Mouse (Mus musculus) olfactory bulb, adult 2 months (tissue): ENCODE data around the gene Evl. TPM values are rescaled to one million over a fixed set of nuclear protein-coding genes. Genes with fewer than 3 reads are reported as not detected.
"Not testable (repeated sequence)": the region's sequence is repeated elsewhere in the genome, so short reads cannot be mapped to it uniquely, and the experiment has no call there.

Experiments
- H3K27ac ChIP-seq: fragments of 200-500 bp; 2 replicates; pipeline ENCODE4 v1.5.1; 2012; ENCODE audit warnings: low read depth, low read length; ENCODE audit not compliant: insufficient read depth
- H3K4me1 ChIP-seq: fragments of 200-500 bp; 2 replicates; pipeline ENCODE4 v1.6.1; 2012; ENCODE audit warnings: low read length; ENCODE audit not compliant: control insufficient read depth, insufficient read depth
- H3K4me3 ChIP-seq: fragments of 200-500 bp; 2 replicates; pipeline ENCODE4 v1.5.1; 2012; ENCODE audit warnings: mild to moderate bottlenecking, low read depth, low read length, moderate library complexity; ENCODE audit not compliant: insufficient read depth
- CTCF ChIP-seq: fragments of 200-500 bp; IDR thresholded peaks from 2 replicates; pipeline ENCODE4 v1.5.1; 2012; ENCODE audit warnings: low read depth, mild to moderate bottlenecking, low read length, moderate library complexity; ENCODE audit not compliant: insufficient read depth
- POLR2A ChIP-seq: fragments of 200-500 bp; IDR thresholded peaks from 2 replicates; pipeline ENCODE4 v1.6.1; 2012; ENCODE audit warnings: mild to moderate bottlenecking, low read depth, low read length, moderate library complexity; ENCODE audit not compliant: insufficient read depth
- WGBS: fragments of 180-500 bp; shearing (Covaris S2); methylation state at CpG from one replicate; pipeline ENCODE4 v1.1.7; 2018; 5-methylcytosine and 5-hydroxymethylcytosine counted together
- polyA plus RNA-seq: library from polyadenylated mRNA; stranded (reverse); fragments of >200 nt; gene quantifications from 2 replicates; pipeline ENCODE4 v1.2.4, GENCODE M21; 2012; ENCODE audit warnings: low replicate concordance; ENCODE audit not compliant: missing spikeins, insufficient read depth, insufficient read length

Evl gene
- polyA plus RNA-seq, 1 experiment = not detected

DNA sequence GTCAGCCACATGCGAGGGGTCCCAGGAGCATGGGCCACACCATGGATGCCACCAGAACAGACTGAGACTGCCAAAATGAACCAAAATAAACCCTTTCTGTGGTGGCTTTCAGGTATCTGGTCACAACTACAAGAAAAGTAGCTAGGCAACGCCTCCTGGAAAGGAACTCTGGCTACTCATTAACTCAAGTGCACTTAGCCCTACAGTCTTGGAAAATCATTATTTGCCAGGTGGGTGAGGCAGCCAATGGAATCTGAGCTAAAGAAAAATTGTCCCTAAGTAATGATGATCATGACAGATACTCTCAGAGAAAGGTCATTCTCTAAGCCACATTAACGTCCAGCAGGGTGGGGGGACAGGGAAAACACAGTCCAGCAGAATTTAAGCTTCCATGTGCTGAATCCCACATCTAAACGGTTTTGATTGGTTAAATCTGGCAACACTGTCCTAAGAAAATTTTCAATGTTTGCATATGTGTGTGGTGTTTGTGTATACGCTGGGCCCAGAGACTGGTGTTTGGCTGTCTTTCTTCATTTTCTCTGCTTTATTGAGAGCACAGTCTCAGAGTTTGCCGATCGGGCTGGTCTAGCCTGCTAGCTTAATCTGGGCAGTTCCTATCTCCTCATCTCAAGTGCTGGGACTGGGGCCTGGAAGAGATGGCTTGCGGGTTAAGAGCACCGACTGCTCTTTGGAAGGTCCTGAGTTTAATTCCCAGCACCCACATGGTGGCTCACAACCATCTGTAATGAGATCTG is 156.5 kb downstream of the Evl start:
- Histone ChIP-seq H3K4me1 (no peaks in the 10 kb centered on the region), H3K4me3 (no peak overlapping the region), H3K27ac (no peak overlapping the region)
- TF ChIP-seq POLR2A (no peak), CTCF (no peak)
- 90% methylated on average over 9 of the region's 9 CpGs for WGBS

DNA sequence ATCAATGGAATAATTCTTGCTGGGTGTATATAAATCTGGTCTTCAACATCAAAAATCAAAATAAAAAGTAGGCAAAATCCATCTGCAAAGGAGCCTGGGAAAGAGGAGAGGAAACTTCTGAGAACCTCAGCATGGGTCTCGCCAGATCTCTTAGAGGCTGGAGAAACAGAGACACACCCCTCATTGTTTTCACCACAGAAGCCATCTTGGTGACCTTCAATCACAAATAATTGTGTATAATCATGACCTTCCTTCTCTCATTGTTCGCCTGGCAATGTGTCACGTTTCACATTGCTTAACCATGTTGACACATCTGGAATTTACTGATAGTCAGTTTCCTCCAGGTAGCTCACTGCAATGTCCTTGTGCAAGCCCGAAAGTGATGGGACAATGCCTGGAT is 158.0 kb downstream of the Evl start:
- H3K27ac ChIP-seq = no peak overlapping the region
- 80% methylated on average over 4 of the region's 4 CpGs for WGBS
- TF ChIP-seq POLR2A (no peak), CTCF (no peak)
- H3K4me1 ChIP-seq = no peaks in the 10 kb centered on the region
- no peak overlapping the region for H3K4me3 ChIP-seq

DNA sequence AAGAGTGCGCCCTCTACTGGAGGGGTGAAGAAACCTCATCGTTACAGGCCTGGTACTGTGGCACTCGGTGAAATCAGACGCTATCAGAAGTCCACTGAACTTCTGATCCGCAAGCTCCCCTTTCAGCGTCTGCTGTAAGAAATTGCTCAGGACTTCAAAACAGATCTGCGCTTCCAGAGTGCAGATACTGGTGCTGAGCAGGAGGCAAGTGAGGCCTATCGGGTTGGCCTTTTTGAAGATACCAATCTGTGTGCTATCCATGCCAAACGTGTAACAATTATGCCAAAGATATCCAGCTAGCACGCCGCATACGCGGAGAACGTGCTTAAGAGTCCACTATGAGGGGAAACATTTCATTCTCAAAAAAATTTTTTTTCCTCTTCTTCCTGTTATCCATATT is 159.5 kb downstream of the Evl start:
- WGBS = 94% methylated on average over 14 of the region's 14 CpGs

DNA sequence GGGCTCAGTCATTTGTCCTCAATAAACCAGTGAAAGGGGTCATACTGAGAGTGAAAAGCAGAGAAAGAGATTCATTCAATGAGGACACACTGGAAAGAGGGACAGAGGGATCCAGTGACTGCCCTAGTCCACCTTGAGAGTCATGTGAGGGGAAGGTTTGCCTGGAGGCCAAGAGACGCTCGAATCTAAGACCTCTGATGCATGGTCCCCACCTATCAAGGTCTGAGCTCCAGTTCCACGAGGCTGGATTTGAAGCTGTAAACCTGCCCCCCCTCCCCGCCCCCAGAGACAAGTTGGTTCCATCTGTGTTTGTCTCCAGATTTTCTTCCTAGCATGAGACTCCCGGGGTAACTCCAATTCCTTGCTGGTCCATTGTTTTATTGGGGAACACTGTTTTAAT is 161.3 kb downstream of the Evl start:
- TF ChIP-seq CTCF (no peak), POLR2A (no peak)
- no peak overlapping the region for H3K27ac ChIP-seq
- 83% methylated on average over 5 of the region's 5 CpGs for WGBS
- no peaks in the 10 kb centered on the region for H3K4me1 ChIP-seq
- H3K4me3 ChIP-seq = no peak overlapping the region

More for the DNA sequence above, 159.5 kb downstream of the Evl start:
- H3K4me3 ChIP-seq, H3K27ac ChIP-seq, H3K4me1 ChIP-seq: not testable (repeated sequence)

DNA sequence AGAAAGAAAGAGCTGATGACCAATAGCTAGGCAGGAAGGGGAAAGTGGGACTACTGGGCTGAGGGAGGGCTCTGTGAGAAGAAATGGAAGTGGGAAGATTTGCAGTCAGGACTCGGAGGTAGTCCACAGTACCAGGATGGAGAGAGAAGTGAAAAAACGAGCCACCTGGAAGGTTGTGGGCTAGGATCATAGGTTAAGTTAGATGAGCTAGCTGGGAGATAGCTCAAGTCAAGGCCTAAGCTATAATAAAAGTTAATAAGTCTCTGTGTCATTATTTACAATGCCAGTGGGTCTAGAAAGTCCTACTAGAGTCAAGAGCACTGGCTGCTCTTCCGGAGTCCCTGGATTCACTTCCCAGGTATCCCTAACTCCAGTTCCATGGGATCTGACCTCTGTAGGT is 164.0 kb downstream of the Evl start:
- Histone ChIP-seq H3K4me1 (no peaks in the 10 kb centered on the region), H3K4me3 (no peak overlapping the region), H3K27ac (no peak overlapping the region)
- TF ChIP-seq POLR2A (no peak), CTCF (no peak)
- 87% methylated on average over 3 of the region's 3 CpGs for WGBS

DNA sequence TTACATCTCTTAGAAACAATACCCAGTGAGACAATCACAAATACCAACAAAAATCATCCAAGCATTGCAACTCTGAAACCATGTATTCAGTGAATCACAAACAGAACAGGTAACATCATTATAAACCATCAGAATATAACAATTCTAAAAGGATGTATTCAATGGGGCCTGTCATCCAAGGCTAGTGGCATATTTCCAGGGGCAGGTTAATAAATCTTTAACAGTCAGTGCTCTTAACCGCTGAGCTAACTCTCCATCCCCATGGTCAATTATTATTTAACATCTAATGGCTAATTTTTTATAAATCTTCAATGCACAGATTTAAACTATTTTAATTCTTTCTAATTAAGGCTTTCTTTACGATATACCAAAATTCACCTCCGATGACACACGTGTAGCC is 167.9 kb downstream of the Evl start:
- whole genome bisulfite sequencing = 97% methylated on average over 4 of the region's 4 CpGs
- no peak for TF ChIP-seq POLR2A
- no peak for TF ChIP-seq CTCF
- Histone ChIP-seq H3K4me1 (no peaks in the 10 kb centered on the region), H3K27ac (no peak overlapping the region), H3K4me3 (no peak overlapping the region)

DNA sequence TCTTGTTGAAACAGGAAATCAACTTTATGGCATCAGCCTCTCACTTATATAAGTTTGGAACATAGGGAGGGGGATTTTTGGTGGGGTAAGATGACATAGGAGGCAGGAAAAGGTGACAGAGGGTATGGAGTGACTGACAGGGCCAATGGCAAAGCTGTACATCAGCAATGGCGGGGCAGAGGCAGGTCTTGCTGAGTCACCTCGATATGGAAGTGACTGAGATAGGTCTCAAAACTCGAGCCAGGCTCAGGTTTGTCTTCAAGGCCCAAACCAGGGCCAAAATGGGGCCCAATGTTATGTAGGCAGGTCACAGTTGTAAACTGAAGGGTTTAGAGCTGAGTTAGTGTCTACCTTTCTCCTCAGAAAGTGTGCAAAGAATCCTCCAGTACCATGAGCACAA is 169.3 kb downstream of the Evl start:
- WGBS = 81% methylated on average over 3 of the region's 3 CpGs
- Histone ChIP-seq H3K4me3 (no peak overlapping the region), H3K27ac (no peak overlapping the region), H3K4me1 (no peaks in the 10 kb centered on the region)
- no peak for TF ChIP-seq CTCF
- no peak for TF ChIP-seq POLR2A

DNA sequence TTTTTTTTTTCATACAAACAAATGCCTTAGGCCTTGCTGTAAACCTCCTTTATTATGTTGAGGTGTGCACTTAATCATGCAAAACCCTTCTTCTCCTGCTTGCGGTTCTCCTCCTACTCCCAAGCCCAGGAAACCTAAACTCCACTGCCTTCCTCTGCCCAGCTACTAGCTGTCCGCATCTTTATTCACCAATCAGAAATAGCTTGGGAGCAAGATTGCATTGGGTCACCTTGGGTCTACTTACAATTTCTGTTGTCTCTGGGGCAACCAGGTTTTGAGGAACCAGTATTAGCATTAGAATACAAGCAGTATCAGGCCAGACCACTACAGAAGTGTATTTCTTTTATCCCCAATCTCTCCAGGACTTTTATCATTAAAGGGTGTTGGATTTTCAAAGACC is 179.9 kb downstream of the Evl start:
- H3K4me1 ChIP-seq = no peaks in the 10 kb centered on the region
- TF ChIP-seq POLR2A = no peak
- TF ChIP-seq CTCF = no peak
- WGBS = 95% methylated on average over 2 of the region's 2 CpGs
- H3K27ac ChIP-seq = no peak overlapping the region
- no peak overlapping the region for H3K4me3 ChIP-seq

DNA sequence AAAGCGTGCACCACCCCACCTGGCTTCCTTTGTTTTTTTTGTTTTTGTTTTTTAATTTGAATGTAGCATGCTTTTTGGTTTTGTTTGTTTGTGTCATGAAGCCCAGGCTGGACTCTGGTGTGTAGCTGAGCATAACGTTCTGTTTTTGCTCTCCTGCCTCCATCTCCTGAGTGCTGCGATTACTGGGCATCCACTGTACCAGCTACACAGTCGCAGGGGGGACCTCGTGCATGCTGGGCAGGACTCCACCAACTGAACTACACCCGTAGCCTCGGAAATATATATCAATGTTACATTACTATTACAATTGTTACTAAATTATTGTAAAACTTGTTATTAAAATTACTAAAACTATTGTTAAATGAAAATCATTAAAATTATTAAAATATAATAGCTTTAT is 183.3 kb downstream of the Evl start:
- no peak overlapping the region for H3K27ac ChIP-seq
- H3K4me1 ChIP-seq = no peaks in the 10 kb centered on the region
- TF ChIP-seq CTCF (no peak), POLR2A (no peak)
- 90% methylated on average over 7 of the region's 7 CpGs for WGBS
- no peak overlapping the region for H3K4me3 ChIP-seq

Other genes starting within 250 kb of the Evl start
- gene Hhipl1, start 248.4 kb upstream of the Evl start, polyA plus RNA-seq = not detected in 2 replicates
- gene Cyp46a1, start 220.3 kb upstream of the Evl start, polyA plus RNA-seq = not detected in 2 replicates
- not detected in 2 replicates for gene Eml1, start 183.8 kb upstream of the Evl start, polyA plus RNA-seq
- gene Degs2, start 147.6 kb downstream of the Evl start, polyA plus RNA-seq = not detected in 2 replicates
- 177 TPM in 1 of 2 replicates, not detected in the other for gene Yy1, start 238.3 kb downstream of the Evl start, polyA plus RNA-seq